Mouse (Mus musculus): Measurements from ENCODE around the gene Spindoc. TPM values are rescaled to one million over a fixed set of nuclear protein-coding genes. Genes with fewer than 3 reads are reported as not detected.

The Spindoc gene
- total and polyA plus RNA-seq, 3 experiments: 13.0 to 54.1 TPM; not detected in 1

DNA sequence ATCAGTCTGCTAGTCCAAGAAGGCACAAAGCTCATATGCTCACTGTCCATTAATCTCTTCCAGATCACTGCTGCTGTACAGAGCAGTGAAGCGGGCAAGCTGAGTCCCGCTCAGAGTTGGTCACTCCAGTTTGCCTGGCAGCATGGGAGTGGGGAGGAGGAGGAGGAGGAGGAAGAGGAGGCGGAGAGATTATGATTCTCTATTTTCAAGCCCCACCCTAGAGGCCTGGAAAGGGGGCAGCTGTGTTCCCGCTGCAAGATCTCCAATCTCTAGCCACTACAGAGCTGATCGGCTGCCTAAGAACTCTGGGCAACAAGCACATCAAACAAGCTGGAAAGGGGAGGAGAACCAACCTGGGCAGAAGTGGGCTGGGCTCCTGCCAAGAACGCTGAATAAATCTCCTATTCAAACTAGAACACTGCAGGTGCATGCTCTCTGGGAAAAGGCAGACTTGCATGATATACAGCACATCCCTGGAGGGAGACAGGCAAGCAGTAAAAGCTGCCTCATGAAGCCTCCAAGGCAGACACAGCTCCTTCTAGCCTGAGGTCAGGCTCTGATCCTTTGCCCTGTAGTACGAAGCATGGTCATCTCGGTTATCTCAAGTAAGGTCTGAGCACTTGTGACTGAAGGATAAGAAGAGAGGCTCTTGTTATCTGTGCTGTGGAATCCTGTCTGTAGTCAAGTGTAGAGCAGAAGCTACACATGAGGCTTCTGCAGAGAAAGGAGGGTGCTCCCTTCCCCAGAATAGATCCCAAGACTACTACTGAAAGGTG lies 74.6 kb downstream of the Spindoc start:
- Histone ChIP-seq H3K27me3 (ENCODE audit: control insufficient read depth in 1 of 2, insufficient read depth in 2 of 2, low read length in 2 of 2) (no peaks in the 10 kb centered on the region), H3K4me3 (ENCODE audit: control insufficient read depth in 1 of 2, insufficient read depth in 1 of 2, low read depth in 2 of 2, low read length in 2 of 2) (no peak overlapping the region), H3K4me1 (ENCODE audit: control insufficient read depth in 1 of 2, insufficient read depth in 2 of 2, low read length in 2 of 2) (peaks cover 34 to 59% of the 10 kb centered on the region in 2 experiments), H3K9ac (ENCODE audit: control insufficient read depth, low read depth, low read length, poor library complexity, severe bottlenecking) (no peak overlapping the region), H3K36me3 (ENCODE audit: control insufficient read depth in 1 of 2, insufficient read depth in 2 of 2, low read length in 2 of 2) (peaks cover 0 to 70% of the 10 kb centered on the region in 2 experiments; a peak in 2 of 4 replicates), H3K27ac (ENCODE audit: control insufficient read depth, low read depth, low read length) (peak overlapping the region; percentile 35), H3K79me2 (ENCODE audit: control insufficient read depth, insufficient read depth, low read length, poor library complexity) (peaks cover 45% of the 10 kb centered on the region), H3K9me3 (replicated peaks; ENCODE audit: insufficient read depth, low read length) (no peaks in the 10 kb centered on the region)
- peak; percentile 53 for DNase-seq (ENCODE audit: low read depth, low spot score)
- no peak for TF ChIP-seq E2F4 (IDR thresholded peaks at IDR 0.05; ENCODE audit: borderline replicate concordance, low read depth, low read length)
- TF ChIP-seq MYC (IDR thresholded peaks at IDR 0.05; ENCODE audit: low read depth, low read length): peak; percentile 65; the same call in 1 of the 2 replicates
- TF ChIP-seq ZMIZ1 (IDR thresholded peaks at IDR 0.05; ENCODE audit: low read depth, low read length): no peak
- TF ChIP-seq ZNF384 (IDR thresholded peaks at IDR 0.05; ENCODE audit: low read depth, low read length): no peak
- no peak for TF ChIP-seq UBTF (IDR thresholded peaks at IDR 0.05; ENCODE audit: borderline replicate concordance, insufficient read depth, low read depth, low read length)
- TF ChIP-seq USF1 (IDR thresholded peaks at IDR 0.05; ENCODE audit: low read depth, low read length): no peak
- no peak for TF ChIP-seq GABPA (IDR thresholded peaks at IDR 0.05; ENCODE audit: low read depth, low read length)
- TF ChIP-seq ZC3H11A (IDR thresholded peaks at IDR 0.05; ENCODE audit: low read depth, low read length): no peak
- TF ChIP-seq ZKSCAN1 (IDR thresholded peaks at IDR 0.05; ENCODE audit: low read depth, low read length): no peak
- no peak for TF ChIP-seq POLR2A (IDR thresholded peaks at IDR 0.05; ENCODE audit: control insufficient read depth in 1 of 2, insufficient read depth in 1 of 2, low read depth in 1 of 2, low read length in 2 of 2, poor library complexity in 1 of 2)
- TF ChIP-seq POLR2AphosphoS5 (IDR thresholded peaks at IDR 0.05; ENCODE audit: borderline replicate concordance, low read depth, low read length): no peak
- no peak for TF ChIP-seq MEF2A (IDR thresholded peaks at IDR 0.05; ENCODE audit: extremely low read depth, insufficient replicate concordance, low read depth, low read length, poor library complexity, severe bottlenecking)
- TF ChIP-seq USF2 (IDR thresholded peaks at IDR 0.05; ENCODE audit: borderline replicate concordance in 1 of 2, insufficient read depth in 1 of 2, low read depth in 1 of 2, low read length in 2 of 2): no peak
- TF ChIP-seq TAL1 (IDR thresholded peaks at IDR 0.05; ENCODE audit: low read length): peak; percentile 37; the same call in 1 of the 2 replicates
- no peak for TF ChIP-seq NRF1 (IDR thresholded peaks at IDR 0.05; ENCODE audit: insufficient read depth, low read depth, low read length, poor library complexity, severe bottlenecking)
- TF ChIP-seq EP300 (IDR thresholded peaks at IDR 0.05; ENCODE audit: low read depth in 1 of 2, low read length in 2 of 2): peak; percentile 73
- no peak for TF ChIP-seq JUND (IDR thresholded peaks at IDR 0.05; ENCODE audit: low read depth, low read length)
- no peak for TF ChIP-seq MAZ (IDR thresholded peaks at IDR 0.05; ENCODE audit: low read depth, low read length)
- TF ChIP-seq KAT2A (conservative IDR thresholded peaks at IDR 0.05; ENCODE audit: low read depth, low read length): no peak
- no peak for TF ChIP-seq MYB (IDR thresholded peaks at IDR 0.05; ENCODE audit: low read depth, low read length)
- no peak for TF ChIP-seq RAD21 (IDR thresholded peaks at IDR 0.05; ENCODE audit: low read depth, low read length)
- TF ChIP-seq TCF12 (IDR thresholded peaks at IDR 0.05; ENCODE audit: low read depth, low read length): peak; percentile 69
- TF ChIP-seq ETS1 (IDR thresholded peaks at IDR 0.05; ENCODE audit: low read depth, low read length): no peak; the same call in 1 of the 2 replicates
- no peak for TF ChIP-seq CHD1 (IDR thresholded peaks at IDR 0.05; ENCODE audit: low read depth, low read length)
- peak; percentile 77 for TF ChIP-seq MXI1 (IDR thresholded peaks at IDR 0.05; ENCODE audit: low read depth, low read length)
- no peak for TF ChIP-seq CHD2 (IDR thresholded peaks at IDR 0.05; ENCODE audit: low read length)
- TF ChIP-seq RCOR1 (IDR thresholded peaks at IDR 0.05; ENCODE audit: low read depth, low read length): peak; percentile 23; the same call in 1 of the 2 replicates
- no peak for TF ChIP-seq BHLHE40 (IDR thresholded peaks at IDR 0.05; ENCODE audit: borderline replicate concordance, low read depth, low read length)
- TF ChIP-seq HCFC1 (IDR thresholded peaks at IDR 0.05; ENCODE audit: low read depth, low read length): peak; percentile 46; the same call in 1 of the 2 replicates
- TF ChIP-seq TBP (IDR thresholded peaks at IDR 0.05; ENCODE audit: low read depth, low read length): no peak
- TF ChIP-seq SMC3 (IDR thresholded peaks at IDR 0.05; ENCODE audit: low read depth, low read length): no peak
- TF ChIP-seq POLR2AphosphoS2 (IDR thresholded peaks at IDR 0.05; ENCODE audit: low read length): no peak
- TF ChIP-seq ELF1 (IDR thresholded peaks at IDR 0.05; ENCODE audit: low read depth, low read length): no peak
- no peak for TF ChIP-seq MAFK (IDR thresholded peaks at IDR 0.05; ENCODE audit: borderline replicate concordance, low read depth, low read length)
- no peak; the same call in 1 of the 2 replicates for TF ChIP-seq MAX (IDR thresholded peaks at IDR 0.05; ENCODE audit: low read length)
- peak; percentile 58 for TF ChIP-seq SIN3A (IDR thresholded peaks at IDR 0.05; ENCODE audit: low read length)
